Mouse (Mus musculus): ENCODE data around the gene Cwc15. TPM values are rescaled to one million over a fixed set of nuclear protein-coding genes. Genes with fewer than 3 reads are reported as not detected.
A peak's percentile ranks its signal among the peaks of the same experiment; 100 is the strongest.

The Cwc15 gene
- polyA plus RNA-seq, 1 experiment from 2014 or later, result 166 TPM

- ATAC-seq, result no peak
- no peak for DNase-seq (ENCODE audit: low read depth, low spot score)
- ChIA-PET POLR2A (interaction anchor here (0.7 kb wide), 1 partner anchor 64 kb away, joined by 4 read pairs; no protein-coding TSS in a partner anchor), CTCF (interaction anchor here (1.4 kb wide), 1 partner anchor 181 kb away, joined by 8 read pairs; no protein-coding TSS in a partner anchor)
- no peaks in the 10 kb centered on the region for H3K27me3 ChIP-seq
- in situ Hi-C loops (cut with MboI; ENCODE audit: low pct_unique_long_range_greater_than_20kb), result loop anchor here (25.0 kb wide), 2 partner anchors 494 to 656 kb away; no protein-coding TSS in a partner anchor
- TF ChIP-seq CTCF (IDR thresholded peaks at IDR 0.05), result no peak
Measured at GRCm38 (mm10) chr9:14518105-14518504, 17.7 kb downstream of the Cwc15 start.

- in situ Hi-C loops (cut with MboI; ENCODE audit: low pct_unique_long_range_greater_than_20kb), result loop anchor here (5.0 to 25.0 kb wide), 3 partner anchors 91 to 659 kb away; no protein-coding TSS in a partner anchor
- no peaks in the 10 kb centered on the region for H3K27me3 ChIP-seq
- ChIA-PET CTCF (interaction anchor here (1.1 to 3.5 kb wide), 4 partner anchors 21 to 180 kb away, joined by 3 to 17 read pairs (median 5); partner anchors contain the start of genes Cwc15 and Kdm4d), POLR2A (interaction anchor here (1.4 kb wide), 1 partner anchor 9 kb away, joined by 3 read pairs; no protein-coding TSS in a partner anchor)
- DNase-seq (ENCODE audit: low read depth, low spot score) (peak; percentile 31), ATAC-seq (peak; percentile 72)
- TF ChIP-seq CTCF (IDR thresholded peaks at IDR 0.05), result no peak
Measured at GRCm38 (mm10) chr9:14520971-14521670, 20.7 kb downstream of the Cwc15 start.

GRCm38 (mm10) chr9:14521695-14522094 is 21.3 kb downstream of the Cwc15 start:
- DNase-seq (ENCODE audit: low read depth, low spot score) (peak; percentile 47), ATAC-seq (peak; percentile 66)
- no peaks in the 10 kb centered on the region for H3K27me3 ChIP-seq
- no peak for TF ChIP-seq CTCF (IDR thresholded peaks at IDR 0.05)
- ChIA-PET CTCF (interaction anchor here (1.1 to 3.5 kb wide), 3 partner anchors 22 to 177 kb away, joined by 3 to 17 read pairs (median 6); partner anchors contain the start of genes Cwc15 and Kdm4d), POLR2A (no interaction called here)
- in situ Hi-C loops (cut with MboI; ENCODE audit: low pct_unique_long_range_greater_than_20kb), result loop anchor here (5.0 to 25.0 kb wide), 3 partner anchors 91 to 659 kb away; no protein-coding TSS in a partner anchor

- H3K27me3 ChIP-seq, result no peaks in the 10 kb centered on the region
- CTCF ChIA-PET, result interaction anchor here (0.8 to 3.9 kb wide), 11 partner anchors 10 to 207 kb away, joined by 3 to 26 read pairs (median 4); no protein-coding TSS in a partner anchor
- peak; percentile 70 for ATAC-seq
- POLR2A ChIA-PET, result no interaction called here
- peak; percentile 93 for TF ChIP-seq CTCF (IDR thresholded peaks at IDR 0.05)
- DNase-seq (ENCODE audit: low read depth, low spot score), result no peak
- in situ Hi-C loops (cut with MboI; ENCODE audit: low pct_unique_long_range_greater_than_20kb), result loop anchor here (5.0 to 25.0 kb wide), 3 partner anchors 89 to 661 kb away; no protein-coding TSS in a partner anchor
Measured at GRCm38 (mm10) chr9:14523408-14524043, 23.1 kb downstream of the Cwc15 start.

GRCm38 (mm10) chr9:14530004-14530403 is 29.6 kb downstream of the Cwc15 start:
- H3K27me3 ChIP-seq, result no peaks in the 10 kb centered on the region
- no peak for ATAC-seq
- ChIA-PET POLR2A (no interaction called here), CTCF (no interaction called here)
- in situ Hi-C loops (cut with MboI; ENCODE audit: low pct_unique_long_range_greater_than_20kb), result no loop called here
- DNase-seq (ENCODE audit: low read depth, low spot score), result no peak
- TF ChIP-seq CTCF (IDR thresholded peaks at IDR 0.05), result no peak

GRCm38 (mm10) chr9:14532283-14532682 is 31.9 kb downstream of the Cwc15 start:
- TF ChIP-seq CTCF (IDR thresholded peaks at IDR 0.05), result no peak
- ChIA-PET CTCF (interaction anchor here (1.2 kb wide), 1 partner anchor 28 kb away, joined by 3 read pairs; no protein-coding TSS in a partner anchor), POLR2A (no interaction called here)
- in situ Hi-C loops (cut with MboI; ENCODE audit: low pct_unique_long_range_greater_than_20kb), result no loop called here
- ATAC-seq (peak; percentile 3), DNase-seq (ENCODE audit: low read depth, low spot score) (no peak)
- H3K27me3 ChIP-seq, result no peaks in the 10 kb centered on the region

GRCm38 (mm10) chr9:14533659-14534058 is 33.2 kb downstream of the Cwc15 start:
- DNase-seq (ENCODE audit: low read depth, low spot score) (peak; percentile 55), ATAC-seq (no peak)
- in situ Hi-C loops (cut with MboI; ENCODE audit: low pct_unique_long_range_greater_than_20kb), result no loop called here
- ChIA-PET POLR2A (no interaction called here), CTCF (interaction anchor here (1.2 to 1.4 kb wide), 3 partner anchors 10 to 27 kb away, joined by 3 read pairs; no protein-coding TSS in a partner anchor)
- no peak for TF ChIP-seq CTCF (IDR thresholded peaks at IDR 0.05)
- no peaks in the 10 kb centered on the region for H3K27me3 ChIP-seq

- POLR2A ChIA-PET, result interaction anchor here (0.8 kb wide), 1 partner anchor 55 kb away, joined by 3 read pairs; no protein-coding TSS in a partner anchor
- in situ Hi-C loops (cut with MboI; ENCODE audit: low pct_unique_long_range_greater_than_20kb), result no loop called here
- peak; percentile 61 for ATAC-seq
- H3K27me3 ChIP-seq, result no peaks in the 10 kb centered on the region
- no peak for TF ChIP-seq CTCF (IDR thresholded peaks at IDR 0.05)
- DNase-seq (ENCODE audit: low read depth, low spot score), result peak; percentile 53
- CTCF ChIA-PET, result interaction anchor here (1.0 to 1.4 kb wide), 2 partner anchors 9 to 12 kb away, joined by 3 to 6 read pairs; no protein-coding TSS in a partner anchor
Measured at GRCm38 (mm10) chr9:14534833-14535456, 34.5 kb downstream of the Cwc15 start.

GRCm38 (mm10) chr9:14544034-14544757 is 43.8 kb downstream of the Cwc15 start:
- DNase-seq (ENCODE audit: low read depth, low spot score), result no peak
- H3K27me3 ChIP-seq, result no peaks in the 10 kb centered on the region
- POLR2A ChIA-PET, result no interaction called here
- no peak for TF ChIP-seq CTCF (IDR thresholded peaks at IDR 0.05)
- CTCF ChIA-PET, result interaction anchor here (0.9 kb wide), 1 partner anchor 10 kb away, joined by 3 read pairs; no protein-coding TSS in a partner anchor
- in situ Hi-C loops (cut with MboI; ENCODE audit: low pct_unique_long_range_greater_than_20kb), result no loop called here
- no peak for ATAC-seq

All from Patski (cell line).